Mouse (Mus musculus): ENCODE measurements around the gene Fth1.
"Not testable (repeated sequence)": the region's sequence is repeated elsewhere in the genome, so short reads cannot be mapped to it uniquely, and the experiment has no call there.

The Fth1 gene

DNA sequence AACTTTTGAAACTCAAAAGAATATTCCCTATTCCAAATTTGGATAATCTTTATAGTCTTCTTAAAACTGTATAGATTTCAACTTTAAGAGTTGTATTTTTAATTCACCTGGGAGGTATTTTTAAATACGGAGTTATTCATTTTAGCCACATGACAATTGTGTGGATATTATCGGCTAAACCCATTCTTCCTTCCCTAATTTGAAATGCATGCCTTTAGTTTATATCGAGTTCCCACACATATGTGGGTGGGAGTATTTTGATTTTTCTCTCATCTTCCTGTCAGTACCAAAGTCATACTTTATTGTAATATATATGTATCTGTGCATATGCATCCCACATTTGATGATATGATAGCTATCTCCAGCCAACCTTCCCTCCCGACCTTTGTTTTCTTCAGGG lies at the start of gene Fth1:
TSS of gene Fth1 (plus strand) at position 341 of the 400 bp plus-strand sequence.
- DNase-seq, result no peak

DNA sequence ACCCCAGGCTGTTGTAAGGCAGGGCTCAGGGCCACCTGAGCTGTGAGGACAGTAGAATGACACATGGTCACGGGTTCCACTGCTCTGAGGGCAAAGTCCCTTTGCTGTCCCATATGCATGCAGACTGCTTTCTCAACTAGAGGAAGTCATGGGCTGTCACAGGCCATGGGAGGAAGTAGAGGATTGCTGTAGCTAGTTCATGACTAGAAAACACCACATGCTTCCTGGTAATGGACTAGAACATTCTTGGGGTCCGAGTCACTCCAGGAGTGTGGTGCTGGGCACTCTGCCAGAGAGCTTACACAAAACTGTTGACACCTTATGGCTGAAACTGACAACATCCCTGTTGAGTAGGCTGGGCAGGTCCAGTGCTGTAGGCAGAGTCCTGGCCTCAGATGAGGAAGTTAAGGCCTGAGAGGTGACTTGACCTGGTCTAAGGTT lies 49.2 kb upstream of the Fth1 start:
- DNase-seq, result not testable (repeated sequence)

DNA sequence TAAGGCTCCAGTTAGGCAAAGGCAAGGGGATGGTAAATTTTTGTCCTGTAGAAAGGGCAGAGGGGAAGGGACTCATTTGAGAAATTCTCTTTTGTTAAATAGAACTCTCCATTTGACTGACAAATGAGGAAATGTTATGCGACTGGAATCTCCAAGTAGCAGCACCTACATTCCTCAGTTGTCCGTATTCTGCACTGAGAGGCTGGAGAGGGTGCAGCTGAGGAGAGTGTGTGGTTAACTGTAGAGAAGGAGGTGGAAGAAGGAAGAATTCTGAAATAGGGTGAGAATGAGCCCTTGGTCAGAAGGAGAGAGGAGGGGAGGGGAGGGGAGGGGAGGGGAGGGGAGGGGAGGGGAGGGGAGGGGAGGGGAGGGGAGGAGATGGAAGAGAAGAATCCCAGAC lies 46.5 kb upstream of the Fth1 start:
- DNase-seq, result no peak

DNA sequence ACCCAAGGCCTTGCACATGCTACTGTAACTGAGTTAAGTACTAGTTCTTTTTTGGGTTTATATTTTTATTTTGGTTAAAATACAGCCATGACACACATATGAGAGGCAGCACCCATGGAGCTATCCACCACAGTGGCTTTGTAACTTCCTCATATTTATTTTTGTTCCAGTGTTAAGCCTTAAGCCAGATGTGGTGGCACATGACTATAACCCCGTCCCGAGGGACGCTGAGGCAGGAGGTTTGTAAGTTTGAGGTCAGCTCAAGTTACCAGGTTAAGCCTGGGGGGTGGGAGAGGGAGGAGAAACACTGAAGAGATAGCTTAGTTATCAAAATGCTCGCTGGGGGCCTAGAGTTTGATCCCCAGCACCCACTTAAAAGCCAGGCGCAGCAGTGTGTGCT lies 43.8 kb upstream of the Fth1 start:
- DNase-seq, result no peak

DNA sequence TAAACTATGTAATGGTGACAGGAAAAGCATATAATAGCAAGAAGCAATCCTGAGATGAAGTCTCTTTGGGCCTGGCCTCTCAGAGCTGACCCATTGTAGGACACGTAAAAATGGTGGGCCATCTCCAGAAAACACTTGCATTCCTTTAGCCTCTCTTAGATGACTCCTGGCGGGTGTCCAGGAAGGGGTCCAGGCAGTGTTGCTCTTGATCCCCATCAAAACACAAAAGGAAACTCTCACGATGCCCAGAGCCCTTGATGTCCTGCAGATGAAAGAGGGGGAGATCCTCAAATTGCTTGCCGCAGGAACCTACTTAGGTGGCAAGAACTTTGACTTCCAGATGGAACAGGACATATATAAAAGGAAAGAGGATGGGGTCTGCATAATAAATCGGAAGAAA lies 43.0 kb upstream of the Fth1 start:
- no peak for DNase-seq

DNA sequence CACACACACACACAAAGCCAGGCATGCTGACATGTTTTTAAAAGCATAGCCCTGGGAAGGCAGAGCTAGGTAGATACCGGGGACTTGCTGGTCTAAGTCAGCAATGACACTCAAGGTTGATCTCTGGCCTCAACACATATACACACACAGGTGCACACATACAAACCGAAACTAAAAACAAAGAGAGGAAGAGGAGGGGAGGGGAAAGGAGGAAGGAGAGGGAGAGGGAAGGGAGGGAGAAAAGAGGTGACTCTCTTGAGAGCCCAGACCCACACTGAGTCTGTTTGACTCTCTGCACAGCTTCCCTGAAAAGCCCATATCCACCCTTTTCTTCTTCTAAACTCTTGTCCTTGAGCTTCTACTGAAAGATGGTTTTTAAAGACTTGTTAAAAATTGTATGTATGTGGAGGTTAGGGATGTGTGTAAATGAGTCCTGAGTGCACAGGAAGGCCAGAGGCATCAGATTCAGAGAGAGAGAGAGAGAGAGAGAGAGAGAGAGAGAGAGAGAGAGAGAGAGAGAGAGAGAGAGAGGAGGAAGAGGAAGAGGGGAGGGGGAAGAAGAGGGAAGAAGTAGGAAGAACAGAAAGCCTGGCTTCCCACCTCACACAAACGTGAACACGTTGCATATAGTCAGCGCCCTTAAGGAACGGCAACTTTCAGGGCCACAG lies 42.1 kb upstream of the Fth1 start:
- DNase-seq, result no peak

DNA sequence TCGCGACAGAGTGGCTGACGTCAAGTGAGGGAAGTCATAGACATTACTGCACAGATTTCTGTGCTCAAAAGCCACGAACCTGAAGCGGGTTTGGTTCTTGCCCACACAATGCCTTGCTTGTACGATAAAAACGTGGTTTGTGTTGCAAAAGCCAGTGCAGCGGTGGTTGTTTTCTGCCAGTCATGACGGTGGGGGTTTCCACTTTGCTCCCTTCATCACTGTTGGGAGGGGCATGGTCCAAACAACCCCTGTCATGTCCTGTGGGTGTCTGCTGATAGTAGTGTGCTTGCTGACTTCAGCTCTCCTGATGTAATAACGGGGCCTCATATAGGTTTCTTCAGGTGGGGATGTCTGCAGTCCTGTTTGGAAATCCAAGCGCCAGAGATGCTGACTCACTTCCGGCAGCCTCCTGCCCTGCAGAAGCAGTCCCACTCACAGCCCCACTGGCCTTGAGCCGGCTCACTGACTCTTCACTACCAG lies 41.5 kb upstream of the Fth1 start:
- no peak for DNase-seq

DNA sequence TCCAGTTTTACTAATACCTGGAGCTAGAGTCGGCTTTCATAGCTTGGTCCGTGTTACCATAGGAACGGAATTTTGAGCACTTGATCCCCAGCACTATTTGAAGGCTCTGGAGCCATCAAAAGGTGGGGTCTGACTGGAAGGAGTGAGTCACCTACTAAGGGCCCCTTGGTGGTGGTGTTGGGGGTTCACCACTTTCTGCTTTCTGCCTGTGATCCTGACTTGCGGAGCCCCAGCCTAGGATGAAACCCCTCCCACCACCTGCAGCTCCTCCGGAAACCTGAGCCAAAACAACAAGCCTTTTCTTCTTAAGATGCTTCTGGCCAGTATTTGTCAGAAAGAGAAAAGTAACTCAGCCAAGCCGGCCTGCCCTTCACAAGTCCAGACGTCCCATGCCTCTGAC lies 40.6 kb upstream of the Fth1 start:
- no peak for DNase-seq

DNA sequence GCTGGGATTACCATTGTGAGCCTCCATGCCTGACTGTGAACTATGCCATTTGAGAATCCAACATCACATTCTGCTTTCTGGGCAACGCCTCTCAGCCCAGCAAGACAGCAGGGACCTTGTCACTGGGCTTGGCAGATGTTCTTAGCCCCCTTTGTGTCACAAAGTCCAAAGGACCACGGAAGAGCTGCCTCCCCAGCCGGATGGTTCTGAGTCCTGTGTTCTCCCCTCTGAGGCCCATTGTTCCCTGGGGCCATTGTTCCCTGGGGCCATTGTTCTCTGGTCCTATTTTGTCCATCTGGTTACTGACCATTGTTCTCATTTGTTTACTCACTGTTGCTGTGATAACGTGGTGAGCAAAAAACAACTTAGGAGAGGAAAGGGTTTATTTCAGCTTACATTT lies 39.5 kb upstream of the Fth1 start:
- no peak for DNase-seq

DNA sequence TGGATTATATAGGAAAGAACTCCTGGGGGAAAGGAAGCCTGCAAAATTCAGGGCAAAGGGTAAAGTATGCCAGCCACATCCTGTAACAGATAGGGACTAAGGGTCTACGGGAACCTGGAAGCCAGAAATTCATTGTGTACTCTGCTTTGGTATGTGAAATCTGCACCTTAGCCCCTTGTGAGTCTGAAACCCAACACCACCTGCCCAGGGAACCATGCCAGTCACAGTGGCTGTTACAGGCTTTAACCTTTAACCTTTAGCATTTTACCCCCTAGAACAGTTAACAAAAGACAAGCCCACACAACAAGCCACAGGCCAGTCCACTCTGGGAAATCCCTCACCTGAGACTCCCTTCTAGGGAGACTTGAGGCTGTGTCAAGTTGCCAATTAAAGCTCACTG lies 38.6 kb upstream of the Fth1 start:
- DNase-seq, result peak in 1 of 2 experiments; percentile 25

DNA sequence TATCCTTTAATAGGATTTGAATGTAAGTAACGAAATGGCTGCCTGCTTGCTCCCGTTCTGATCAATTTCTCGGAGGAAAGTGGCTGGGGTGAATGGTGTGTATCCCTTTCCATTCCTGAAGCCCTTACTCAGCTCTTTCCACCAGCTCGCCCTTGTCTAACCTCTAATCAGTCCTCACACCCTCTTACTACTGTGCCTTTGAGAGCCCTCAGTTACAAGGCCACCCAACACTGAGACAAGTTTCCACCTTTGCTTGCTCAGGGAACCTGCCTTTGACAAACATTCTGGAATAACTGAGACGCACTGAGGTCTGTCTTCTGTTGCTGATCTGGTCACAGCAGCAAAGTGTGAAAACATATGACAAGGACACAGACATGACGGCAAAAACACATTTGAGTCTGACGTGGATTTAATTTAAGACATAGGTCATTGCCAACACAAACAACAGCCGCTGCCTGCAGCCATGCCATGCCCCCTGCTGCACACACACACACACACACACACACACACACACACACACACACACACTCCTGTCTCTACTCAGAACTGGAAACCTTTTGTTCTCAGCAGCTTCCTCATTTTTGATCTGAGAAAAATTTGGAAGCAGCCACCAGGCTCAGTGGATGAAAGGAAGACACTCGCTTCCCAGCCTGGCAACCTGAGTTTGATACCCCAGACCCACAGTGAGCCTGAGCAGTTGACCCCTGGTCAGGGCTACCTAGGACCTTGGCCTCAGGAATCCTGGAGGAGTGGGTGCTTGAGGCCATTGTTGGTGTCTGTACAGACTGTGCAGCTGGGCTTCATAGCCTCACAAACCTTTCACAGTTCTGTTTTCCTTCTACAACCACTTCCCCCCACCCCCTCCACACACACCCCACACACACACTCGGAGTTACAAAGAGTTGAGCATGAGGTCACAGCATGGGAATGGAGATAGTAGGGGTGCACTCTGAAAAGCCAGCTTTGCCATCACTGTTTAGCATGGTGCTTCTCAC lies 37.6 kb upstream of the Fth1 start:
- DNase-seq, result no peak

DNA sequence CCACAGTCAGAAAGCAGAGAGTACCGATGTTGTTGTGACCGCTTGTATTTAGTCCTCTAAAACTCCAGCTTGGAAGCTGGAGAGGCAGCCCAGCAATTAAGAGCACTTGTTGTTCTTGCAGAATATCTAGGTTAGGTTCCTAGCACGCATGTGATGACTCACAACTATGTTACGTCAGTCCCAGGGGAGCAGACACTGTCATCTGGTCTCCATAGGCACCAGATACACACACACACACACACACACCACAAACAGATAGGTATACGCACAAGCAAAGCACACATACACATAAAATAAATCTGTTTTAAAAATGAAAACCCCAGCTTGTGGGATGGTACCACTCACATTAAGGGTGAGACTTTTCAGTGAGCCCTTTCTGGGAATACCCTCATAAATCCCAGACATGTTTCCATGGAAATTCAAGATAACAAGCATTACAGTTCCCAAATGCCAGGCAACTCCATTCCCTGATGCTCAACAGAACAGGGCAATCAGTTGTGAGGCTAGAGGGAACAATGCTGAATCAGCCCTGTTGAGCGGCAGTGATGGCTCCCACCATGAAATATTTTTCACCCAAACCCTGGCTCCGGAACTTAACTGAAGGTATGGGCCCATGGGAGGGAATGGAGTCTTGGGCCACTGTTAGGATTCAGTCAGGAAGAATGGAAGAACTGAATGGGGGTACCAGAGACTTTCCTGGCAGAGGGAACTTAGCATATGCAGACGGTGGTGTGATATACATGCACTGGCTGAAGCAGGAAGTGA lies 34.4 kb upstream of the Fth1 start:
- no peak for DNase-seq

DNA sequence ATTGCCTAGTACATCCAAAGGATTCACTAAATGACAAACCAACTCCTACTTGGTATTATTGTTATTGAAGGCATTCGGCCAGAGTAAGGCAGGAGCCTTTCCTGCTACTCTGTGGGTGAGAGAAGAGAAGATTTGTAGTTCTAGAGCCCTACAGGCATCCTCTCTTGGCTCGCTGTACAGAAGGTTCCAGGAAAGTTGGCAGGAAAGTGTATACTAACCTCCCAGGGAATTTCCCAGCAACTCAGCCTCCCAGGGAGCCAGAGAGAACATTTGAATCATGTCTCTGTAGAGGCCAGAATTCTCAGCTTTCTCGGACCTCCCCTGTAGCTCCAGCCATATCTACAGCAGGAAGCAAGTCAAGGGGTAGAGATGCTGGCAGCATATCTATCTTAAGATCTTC lies 33.4 kb upstream of the Fth1 start:
- DNase-seq, result peak; percentile 30 to 68

DNA sequence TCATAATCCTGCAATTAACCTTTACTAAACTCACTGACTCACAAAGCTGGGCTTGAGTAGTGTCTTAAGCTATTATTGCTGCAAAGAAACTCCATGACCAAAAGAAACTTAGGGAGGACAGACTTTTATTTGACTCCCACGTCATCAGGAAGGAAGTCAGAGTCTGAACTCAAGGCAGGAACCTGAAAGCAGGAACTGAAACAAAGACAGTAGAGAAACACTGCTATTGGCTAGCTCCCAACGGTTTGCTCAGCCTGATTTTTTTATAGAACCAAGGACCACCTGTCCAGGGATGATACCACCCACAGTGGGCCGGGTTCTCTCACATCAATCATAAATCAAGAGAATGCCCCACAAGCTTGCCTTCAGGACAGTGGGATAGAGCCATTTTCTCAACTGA lies 28.0 kb upstream of the Fth1 start:
- no peak for DNase-seq

DNA sequence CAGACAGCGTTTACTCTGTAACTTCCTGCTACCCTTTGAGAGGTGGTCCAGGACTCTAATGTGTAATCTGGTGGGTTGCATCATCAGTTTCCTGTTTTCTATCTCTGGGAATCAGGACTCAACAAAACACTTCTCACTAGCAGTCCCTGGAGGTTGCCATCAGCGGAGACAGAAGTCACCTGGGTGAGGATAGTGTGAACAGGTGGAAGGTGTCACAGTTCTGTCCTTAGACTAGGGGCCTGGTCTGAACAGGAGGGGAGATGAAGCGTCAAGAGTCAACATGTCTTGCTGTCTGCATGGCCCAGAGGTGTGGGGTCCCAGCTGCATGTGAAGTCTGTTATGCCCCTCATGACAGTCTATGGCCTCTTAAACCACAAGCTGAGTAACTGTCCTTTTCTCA lies 27.5 kb upstream of the Fth1 start:
- no peak for DNase-seq

DNA sequence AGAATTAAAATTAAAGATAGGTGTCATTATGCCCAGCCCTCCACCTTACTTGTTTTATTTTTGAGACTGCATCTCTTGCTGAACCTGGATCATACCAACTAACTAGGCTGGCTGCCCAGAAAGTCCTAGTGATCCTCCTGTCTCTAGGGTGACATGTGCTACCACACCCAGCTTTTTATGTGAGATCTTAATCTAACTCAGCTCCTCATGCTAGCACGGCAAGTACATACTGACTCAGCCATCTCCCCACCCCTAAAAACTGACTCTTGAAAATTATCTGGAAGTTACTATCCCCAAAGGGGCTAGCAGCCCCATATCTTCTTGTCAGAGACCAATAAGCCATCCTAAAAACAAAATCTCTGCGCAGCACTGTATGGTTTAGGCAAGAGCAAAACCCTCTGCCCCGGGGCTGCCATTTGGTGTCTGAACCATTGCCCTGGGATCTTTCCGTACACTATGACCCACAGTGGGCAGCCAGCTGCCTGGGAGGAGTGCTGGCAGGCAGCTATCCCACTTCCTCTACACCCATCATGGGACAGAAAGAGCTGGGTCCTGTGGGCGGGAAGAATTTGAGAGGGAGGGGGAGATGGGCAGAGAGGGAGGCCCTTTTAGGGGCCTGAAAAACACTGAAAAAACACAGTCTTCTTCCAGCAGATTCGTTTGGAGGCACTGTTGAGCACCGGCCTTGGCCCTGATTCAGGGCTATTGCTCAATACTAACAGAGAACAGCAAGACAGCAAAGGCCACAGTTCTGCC lies 26.2 kb upstream of the Fth1 start:
- DNase-seq, result peak; percentile 85 to 87

DNA sequence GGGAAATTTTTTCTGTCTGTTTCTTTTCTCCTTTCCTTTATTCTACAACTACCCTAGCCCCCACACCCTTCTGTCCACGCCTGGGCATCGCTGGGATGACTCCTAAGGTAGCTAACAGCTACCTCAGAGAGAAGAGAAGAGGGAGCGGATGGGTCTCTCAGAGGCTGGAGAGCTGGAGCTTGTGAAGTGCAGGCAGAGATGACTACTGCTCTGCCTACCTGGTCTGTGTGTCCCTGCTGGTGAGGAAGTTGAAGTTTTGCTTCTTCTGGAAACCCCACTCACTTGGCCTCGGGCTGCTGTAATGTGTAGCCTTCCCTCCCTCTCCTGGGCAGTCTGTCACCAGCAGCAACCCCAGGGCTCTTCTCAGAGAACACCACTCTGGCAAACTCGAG lies 25.6 kb upstream of the Fth1 start:
- DNase-seq, result peak in 1 of 2 experiments; percentile 23

DNA sequence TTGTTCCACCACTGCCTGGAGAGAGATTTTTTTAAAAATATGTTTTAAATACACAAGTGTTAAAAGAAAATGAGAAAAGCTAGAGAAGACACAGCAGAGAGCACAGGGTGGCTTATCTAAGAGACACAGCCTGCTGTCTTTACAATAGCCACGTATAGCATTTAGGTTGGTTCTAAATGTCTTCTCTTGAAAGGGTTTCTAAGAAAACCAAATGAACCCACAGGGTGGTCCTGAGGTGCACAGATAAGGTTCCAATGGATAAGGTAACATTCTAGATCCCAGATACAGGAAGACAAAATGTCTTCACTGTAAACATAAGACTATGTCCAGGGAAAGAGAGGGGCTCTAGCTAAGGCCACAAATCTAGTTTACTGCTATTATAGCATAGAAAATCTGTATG lies 25.0 kb upstream of the Fth1 start:
- no peak for DNase-seq

DNA sequence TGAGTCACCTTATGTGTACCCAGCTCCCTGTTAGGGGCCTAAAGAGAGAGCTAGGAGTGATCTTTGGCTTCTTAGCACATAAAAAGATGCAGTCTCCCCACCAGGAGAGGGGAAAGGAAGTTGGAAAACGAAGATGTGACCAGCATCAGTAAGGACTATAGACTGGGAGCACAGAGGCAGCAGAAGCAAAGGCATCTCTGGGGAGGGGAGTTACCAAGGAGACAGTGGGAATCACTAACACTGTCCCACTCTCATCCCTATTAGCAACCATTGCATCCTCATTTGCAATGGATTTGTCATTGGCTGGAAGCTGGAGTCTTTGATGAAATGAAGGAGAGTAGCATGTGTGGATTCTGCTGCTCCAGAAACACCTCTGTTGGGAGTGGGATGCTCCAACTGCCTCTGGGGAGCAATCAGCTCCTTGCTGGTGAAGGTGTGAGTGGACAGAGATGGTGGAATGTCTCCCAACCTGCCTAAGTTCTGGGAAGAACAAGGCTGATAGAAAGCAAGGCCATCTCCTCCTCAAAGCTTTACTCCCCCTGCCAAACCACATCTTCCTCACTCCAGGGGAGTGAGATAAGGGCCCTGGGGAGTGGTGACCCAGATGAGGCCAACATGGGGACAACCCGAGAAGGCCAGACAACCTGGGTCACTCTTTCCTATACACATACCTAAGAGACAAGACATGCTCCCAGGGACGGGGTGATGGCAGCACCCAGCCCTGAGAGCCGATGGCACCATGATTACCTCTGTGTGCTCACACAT lies 23.6 kb upstream of the Fth1 start:
- DNase-seq, result no peak

DNA sequence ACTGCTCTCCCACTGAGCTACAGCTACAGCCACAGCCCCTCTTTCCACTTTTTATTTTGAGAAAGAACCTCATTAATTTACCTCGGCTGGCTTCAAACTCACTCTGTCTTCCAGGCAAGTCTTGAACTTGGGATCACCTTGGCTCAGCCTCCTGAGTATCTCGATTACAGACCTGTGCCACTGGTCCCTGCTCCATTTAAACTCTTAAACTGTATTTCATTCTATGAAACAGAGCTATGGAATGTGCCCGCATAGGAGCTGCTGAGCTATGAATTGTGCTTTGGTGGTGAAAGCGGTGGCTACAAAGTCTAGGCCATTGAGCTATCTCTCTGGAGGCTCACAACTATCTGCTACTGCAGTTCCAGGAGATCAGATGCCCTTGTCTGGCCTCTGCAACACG lies 22.4 kb upstream of the Fth1 start:
- DNase-seq, result no peak

DNA sequence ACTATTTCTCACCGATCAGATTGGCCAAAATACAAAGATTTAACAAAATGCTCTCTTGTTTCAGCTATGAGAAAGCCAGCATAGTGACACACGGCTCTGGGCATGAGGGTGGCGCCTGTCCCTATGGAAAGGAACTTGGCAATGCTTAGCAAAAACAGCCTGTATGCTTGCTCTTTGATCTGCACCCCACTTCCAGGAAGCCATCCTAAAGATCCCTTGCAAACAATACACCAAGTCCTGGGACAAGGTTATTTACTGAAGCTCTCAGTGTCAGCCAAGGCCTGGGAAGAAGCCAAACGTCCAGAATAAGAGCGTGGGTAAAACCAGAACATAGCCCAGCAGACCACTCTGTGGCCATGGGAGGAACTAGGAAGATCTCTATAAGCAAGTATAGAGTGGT lies 19.6 kb upstream of the Fth1 start:
- no peak for DNase-seq
